In the genomic region with DNA sequence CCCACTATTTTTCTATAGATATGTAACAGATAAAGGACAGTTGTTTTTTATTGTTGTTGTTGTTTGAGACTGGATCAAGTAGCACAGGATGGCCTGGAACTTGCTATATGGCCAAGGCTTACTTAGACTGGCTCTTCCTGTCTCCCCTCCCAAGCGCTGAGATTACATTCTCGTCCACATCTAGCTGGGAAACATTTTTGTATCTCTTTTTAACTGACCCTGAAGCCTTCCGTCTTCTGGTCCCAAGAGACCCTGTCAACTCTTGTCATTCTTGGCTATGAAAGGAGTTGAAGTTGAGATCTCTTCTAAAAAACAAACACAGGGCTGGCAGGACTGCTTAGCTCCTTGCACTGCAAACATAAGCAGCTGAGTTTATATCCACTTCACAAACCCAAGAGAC, we compare ENCODE assay signal across 18 mouse cellular contexts.
"Had no signal": no experiment of that assay in that cellular context is flagged by ENCODE, and none has a peak within 500 bp of the region (broad histone marks: within the 10 kb centered on the region; RNA-seq: fewer than 3 reads in every experiment).

No protein-coding gene starts in this region.

- H3K4me2 ChIP-seq: midbrain, embryonic 12.5 days; neural tube, embryonic 13.5 days; neural tube, embryonic 15.5 days had no signal

- H3K27me3 ChIP-seq: midbrain, embryonic 12.5 days; neural tube, embryonic 13.5 days; neural tube, embryonic 15.5 days had no signal

- ATAC-seq: midbrain, embryonic 16.5 days had no signal

- DNase-seq: lung, adult 18-20 months; lung, postnatal 14 days; lung, postnatal 4 days; midbrain, embryonic 14.5 days; retina, postnatal 1 day; right cerebral cortex, adult 18-20 months; right cerebral cortex, postnatal 25 days; right cerebral cortex, postnatal 4 days; spleen, adult 18-20 months; thymus, adult 18-20 months; thymus, postnatal 14 days; thymus, postnatal 36 days had no signal

- H3K9me3 ChIP-seq: midbrain, embryonic 10.5 days; midbrain, embryonic 12.5 days; neural tube, embryonic 13.5 days; neural tube, embryonic 15.5 days had no signal

- H3K9ac ChIP-seq: midbrain, embryonic 12.5 days; neural tube, embryonic 13.5 days; neural tube, embryonic 15.5 days had no signal

- H3K4me3 ChIP-seq: midbrain, embryonic 10.5 days; midbrain, embryonic 12.5 days; myocyte; neural tube, embryonic 13.5 days; neural tube, embryonic 15.5 days had no signal

- H3K4me1 ChIP-seq: midbrain, embryonic 10.5 days; midbrain, embryonic 12.5 days; neural tube, embryonic 13.5 days; neural tube, embryonic 15.5 days had no signal

- H3K27ac ChIP-seq: midbrain, embryonic 10.5 days; midbrain, embryonic 12.5 days; neural tube, embryonic 13.5 days; neural tube, embryonic 15.5 days had no signal
